Mouse (Mus musculus): ENCODE data around the gene Gtf2f2. TPM values are rescaled to one million over a fixed set of nuclear protein-coding genes. Genes with fewer than 3 reads are reported as not detected.
A peak's percentile ranks its signal among the peaks of the same experiment; 100 is the strongest.

Gtf2f2 gene
- polyA plus RNA-seq, 1 experiment from 2014 or later = 34.6 TPM

GRCm38 (mm10) chr14:75852016-75852415, 158.6 kb downstream of the Gtf2f2 start:
- Histone ChIP-seq H3K36me3 (peaks cover 41% of the 10 kb centered on the region), H3K9me3 (no peaks in the 10 kb centered on the region), H3K27ac (replicated peaks) (no peak overlapping the region), H3K4me3 (no peak overlapping the region), H3K4me2 (no peak overlapping the region), H3K27me3 (no peaks in the 10 kb centered on the region), H3K9ac (no peak overlapping the region), H3K4me1 (replicated peaks) (peaks cover 15% of the 10 kb centered on the region)
- no peak for ATAC-seq (ENCODE audit: low FRiP score, low read depth)
- 93% methylated on average over 5 of the region's 5 CpGs for WGBS

- 42% methylated on average over 6 of the region's 6 CpGs for WGBS
- H3K9ac ChIP-seq = no peak overlapping the region
- no peak overlapping the region for H3K27ac ChIP-seq (replicated peaks)
- ATAC-seq (ENCODE audit: low FRiP score, low read depth) = 0 out of 2 replicates have a peak, but pooled peaks have one; percentile 49
- peaks cover 45% of the 10 kb centered on the region for H3K36me3 ChIP-seq
- H3K27me3 ChIP-seq = no peaks in the 10 kb centered on the region
- peaks cover 24% of the 10 kb centered on the region for H3K4me1 ChIP-seq (replicated peaks)
- no peak overlapping the region for H3K4me3 ChIP-seq
- H3K4me2 ChIP-seq = no peak overlapping the region
- no peaks in the 10 kb centered on the region for H3K9me3 ChIP-seq
Measured at GRCm38 (mm10) chr14:75850819-75851218, 159.8 kb downstream of the Gtf2f2 start.

DNA sequence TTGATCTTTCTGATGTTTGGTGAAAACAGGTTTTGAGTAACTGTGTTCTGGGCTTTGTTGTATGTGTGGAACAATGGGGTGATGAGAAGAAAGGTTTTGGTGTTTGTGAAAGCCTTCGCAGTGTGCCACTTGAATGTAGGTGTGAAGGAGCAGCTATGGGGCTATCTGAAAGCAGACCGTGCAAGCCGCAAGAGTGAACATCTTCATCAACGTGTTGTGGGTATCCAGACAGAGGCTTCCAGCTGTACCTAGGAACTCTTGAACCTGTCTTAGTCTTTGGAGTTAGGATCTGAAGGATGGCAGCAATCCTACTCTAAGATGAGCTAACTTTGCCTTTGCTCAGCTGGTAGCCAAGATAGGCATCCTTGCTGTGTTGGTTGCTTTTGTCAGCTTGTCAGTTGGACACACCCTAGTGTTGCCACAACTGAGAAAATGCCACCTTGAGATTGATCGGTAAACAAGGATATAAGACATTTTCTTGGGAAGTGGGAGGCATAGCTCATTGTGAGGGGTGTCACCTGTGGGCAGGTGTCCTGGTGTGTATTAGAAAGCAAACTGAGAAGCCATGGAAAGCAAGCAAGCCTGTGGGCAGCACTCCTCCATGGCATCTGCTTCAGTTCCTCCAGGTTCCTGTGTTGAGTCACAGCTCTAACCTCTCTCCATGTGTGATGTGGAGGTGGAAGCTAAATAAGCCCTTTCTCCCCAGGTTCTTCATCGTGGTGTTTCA, 160.7 kb downstream of the Gtf2f2 start:
- no peak for ATAC-seq (ENCODE audit: low FRiP score, low read depth)
- Histone ChIP-seq H3K9me3 (no peaks in the 10 kb centered on the region), H3K4me1 (replicated peaks) (peaks cover 24% of the 10 kb centered on the region), H3K27ac (replicated peaks) (no peak overlapping the region), H3K4me2 (no peak overlapping the region), H3K36me3 (peaks cover 45% of the 10 kb centered on the region), H3K9ac (no peak overlapping the region), H3K27me3 (no peaks in the 10 kb centered on the region), H3K4me3 (no peak overlapping the region)
- 86% methylated on average over 6 of the region's 6 CpGs for WGBS

- Histone ChIP-seq H3K4me3 (no peak overlapping the region), H3K36me3 (peaks cover 45% of the 10 kb centered on the region), H3K4me2 (no peak overlapping the region), H3K27me3 (no peaks in the 10 kb centered on the region), H3K4me1 (replicated peaks) (peaks cover 24% of the 10 kb centered on the region), H3K9me3 (no peaks in the 10 kb centered on the region), H3K9ac (no peak overlapping the region), H3K27ac (replicated peaks) (no peak overlapping the region)
- ATAC-seq (ENCODE audit: low FRiP score, low read depth) = no peak
- WGBS = 81% methylated on average over 5 of the region's 5 CpGs
Measured at GRCm38 (mm10) chr14:75849236-75849635, 161.4 kb downstream of the Gtf2f2 start.

GRCm38 (mm10) chr14:75848482-75848881, 162.2 kb downstream of the Gtf2f2 start:
- no peak for ATAC-seq (ENCODE audit: low FRiP score, low read depth)
- H3K27me3 ChIP-seq = no peaks in the 10 kb centered on the region
- H3K9me3 ChIP-seq = no peaks in the 10 kb centered on the region
- H3K9ac ChIP-seq = no peak overlapping the region
- peaks cover 45% of the 10 kb centered on the region for H3K36me3 ChIP-seq
- 94% methylated on average over 5 of the region's 5 CpGs for WGBS
- H3K4me2 ChIP-seq = no peak overlapping the region
- H3K27ac ChIP-seq (replicated peaks) = no peak overlapping the region
- H3K4me3 ChIP-seq = no peak overlapping the region
- H3K4me1 ChIP-seq (replicated peaks) = peaks cover 28% of the 10 kb centered on the region

- 85% methylated on average over 4 of the region's 4 CpGs for WGBS
- Histone ChIP-seq H3K27ac (replicated peaks) (no peak overlapping the region), H3K4me1 (replicated peaks) (peaks cover 28% of the 10 kb centered on the region), H3K4me2 (no peak overlapping the region), H3K36me3 (peaks cover 45% of the 10 kb centered on the region), H3K4me3 (no peak overlapping the region), H3K27me3 (no peaks in the 10 kb centered on the region), H3K9me3 (no peaks in the 10 kb centered on the region), H3K9ac (no peak overlapping the region)
- ATAC-seq (ENCODE audit: low FRiP score, low read depth) = no peak
Measured at GRCm38 (mm10) chr14:75847669-75848068, 163.0 kb downstream of the Gtf2f2 start.

Other genes with a start within 250 kb of the Gtf2f2 start
- gene Slc25a30, start 223.8 kb downstream of the Gtf2f2 start, polyA plus RNA-seq (2015; fragmentation: Nextera tagmentation; extraction: Ambion mirVana) = 9.2 and 9.9 TPM in 2 replicates
- 665 and 758 TPM in 2 replicates for gene Tpt1, start 165.8 kb downstream of the Gtf2f2 start, polyA plus RNA-seq (2015; fragmentation: Nextera tagmentation; extraction: Ambion mirVana)
- 5.8 and 6.4 TPM in 2 replicates for gene Kctd4, start 55.9 kb downstream of the Gtf2f2 start, polyA plus RNA-seq (2015; fragmentation: Nextera tagmentation; extraction: Ambion mirVana)
- gene Gpalpp1, start 99.9 kb upstream of the Gtf2f2 start, polyA plus RNA-seq (2015; fragmentation: Nextera tagmentation; extraction: Ambion mirVana) = 11.5 and 12.2 TPM in 2 replicates
- gene Nufip1, start 100.0 kb upstream of the Gtf2f2 start, polyA plus RNA-seq (2015; fragmentation: Nextera tagmentation; extraction: Ambion mirVana) = 12.1 and 13.3 TPM in 2 replicates